Mouse (Mus musculus): ENCODE results near the gene Cst8.
"Not testable (repeated sequence)": the region's sequence is repeated elsewhere in the genome, so short reads cannot be mapped to it uniquely, and the experiment has no call there.

The Cst8 gene

DNA sequence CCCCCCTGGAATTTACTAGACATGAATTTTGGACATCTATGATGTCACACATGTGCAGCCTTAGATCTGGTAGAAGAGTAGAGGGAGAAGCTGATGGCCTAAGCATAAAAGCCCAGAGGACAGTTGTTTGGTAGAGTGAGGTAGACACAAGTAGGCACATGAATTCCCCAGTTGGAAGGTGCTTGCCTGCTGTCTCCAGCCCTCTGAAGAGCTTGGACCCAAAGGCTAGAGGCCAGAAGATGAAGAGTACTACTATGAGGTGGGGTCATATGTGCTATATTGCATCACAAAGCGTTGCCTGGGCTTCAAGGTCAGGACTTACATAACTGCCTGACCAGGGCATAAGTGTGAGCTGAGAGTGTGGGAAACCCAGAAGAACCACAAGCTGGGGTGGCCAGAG is at the start of gene Cst8:
Cst8 (plus strand) TSS at position 301 of the 400 bp plus-strand sequence.
- no peak for DNase-seq

GRCm38 (mm10) chr2:148750058-148750457 is 48.5 kb upstream of the Cst8 start, which contains the start of gene Cstl1:
TSS of gene Cstl1 (plus strand) at chr2:148750358.
- DNase-seq = no peak

DNA sequence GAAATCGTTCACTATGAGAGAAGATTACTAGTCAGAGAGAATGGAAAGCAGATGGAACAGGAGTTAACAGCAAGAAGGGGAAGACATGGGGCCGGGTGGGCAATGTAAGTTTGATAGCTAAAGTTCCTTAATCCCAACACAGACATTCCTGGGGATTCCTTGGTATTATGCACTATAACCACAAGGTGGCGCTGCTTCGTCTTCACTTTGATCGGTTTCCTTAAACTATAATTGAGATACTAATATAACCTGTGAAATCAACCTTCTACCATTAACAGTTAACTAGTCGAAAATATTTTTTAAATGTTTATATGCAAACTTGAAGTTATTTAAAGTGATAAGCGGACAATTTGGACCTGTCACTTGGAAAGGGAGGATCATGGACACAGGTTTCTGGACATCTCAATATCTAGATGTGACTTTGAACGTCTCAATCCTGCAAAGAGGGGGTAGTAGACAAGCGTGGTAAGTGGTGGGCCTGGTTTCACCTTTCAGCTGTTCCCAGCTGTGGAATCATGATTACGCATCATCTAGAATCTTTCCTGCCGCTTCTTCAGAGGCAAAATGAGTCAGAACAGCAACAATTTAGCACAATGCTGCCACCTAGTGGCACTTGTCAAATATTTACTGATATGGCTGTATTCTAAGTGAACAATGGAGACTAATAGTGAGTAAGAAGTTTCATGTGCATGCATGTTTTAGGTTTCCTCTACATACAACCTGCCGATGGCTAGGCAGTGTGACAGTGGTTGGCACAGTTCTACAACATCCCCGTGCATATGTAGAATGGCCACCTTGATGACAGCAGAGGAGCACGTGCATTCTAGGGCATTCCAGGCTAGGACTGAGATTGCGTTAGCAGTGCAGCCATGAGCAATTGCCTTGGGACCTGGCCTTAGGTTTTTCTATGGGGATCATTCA is 46.4 kb upstream of the Cst8 start:
- DNase-seq = peak; percentile 84

DNA sequence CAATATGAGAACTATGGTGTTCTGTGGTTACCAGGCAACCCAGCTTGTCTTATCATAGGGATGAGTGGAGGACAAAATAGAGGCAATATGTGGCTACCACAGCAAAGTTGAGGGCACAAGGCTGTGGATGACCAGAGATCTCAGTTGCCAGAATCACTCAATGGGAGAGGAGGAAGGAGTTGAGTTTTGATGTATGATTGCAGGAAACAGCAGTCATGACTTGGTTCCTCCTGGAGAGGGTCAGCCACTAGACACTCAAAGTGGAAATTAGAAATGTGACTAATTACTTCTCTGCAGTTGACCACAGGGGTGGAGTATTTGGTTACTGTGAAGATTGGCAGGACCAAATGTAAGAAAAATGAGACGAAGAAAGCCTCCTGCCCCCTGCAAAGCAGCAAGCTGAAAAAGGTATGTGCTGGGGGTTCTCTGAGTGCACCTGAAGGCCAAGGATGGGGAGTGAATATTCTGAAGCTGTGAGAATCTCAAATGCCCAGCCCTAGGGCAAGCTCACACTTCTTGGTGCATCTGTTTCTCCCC is 44.2 kb upstream of the Cst8 start:
- DNase-seq = no peak

GRCm38 (mm10) chr2:148763648-148764388 is 34.8 kb upstream of the Cst8 start:
- no peak for DNase-seq

GRCm38 (mm10) chr2:148771397-148771796 is 27.2 kb upstream of the Cst8 start, which contains the start of gene Cst11:
TSS of gene Cst11 (minus strand) at chr2:148771497.
- not testable (repeated sequence) for DNase-seq

DNA sequence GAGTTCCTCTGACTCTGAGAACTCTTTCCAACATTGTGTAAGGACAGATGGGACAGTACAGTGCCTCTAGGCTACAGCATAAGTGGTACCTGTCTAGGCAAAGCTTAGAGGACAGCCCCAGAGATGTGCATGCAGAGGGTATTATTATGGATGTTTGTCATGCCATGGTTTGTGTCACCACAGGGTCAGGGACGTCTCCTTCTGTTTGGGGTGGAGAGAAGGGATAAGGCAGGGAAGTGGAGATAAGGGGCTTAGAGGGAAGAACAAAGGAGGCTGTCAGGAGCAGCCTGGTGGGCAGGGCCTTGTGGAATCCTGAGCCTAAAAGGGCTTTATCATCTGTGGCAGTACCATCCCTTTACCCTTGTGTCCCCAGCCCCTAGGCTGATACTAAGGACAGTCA is 16.9 kb upstream of the Cst8 start, which contains the start of gene 8030411F24Rik:
8030411F24Rik (plus strand) TSS at position 301 of the 400 bp plus-strand sequence.
- no peak for DNase-seq

GRCm38 (mm10) chr2:148789142-148789541 is 9.4 kb upstream of the Cst8 start, which contains the start of gene Cst12:
TSS of gene Cst12 (plus strand) at chr2:148789361.
- peak; percentile 3 for DNase-seq

GRCm38 (mm10) chr2:148801491-148801921 is 2.9 kb downstream of the Cst8 start:
- no peak for DNase-seq

DNA sequence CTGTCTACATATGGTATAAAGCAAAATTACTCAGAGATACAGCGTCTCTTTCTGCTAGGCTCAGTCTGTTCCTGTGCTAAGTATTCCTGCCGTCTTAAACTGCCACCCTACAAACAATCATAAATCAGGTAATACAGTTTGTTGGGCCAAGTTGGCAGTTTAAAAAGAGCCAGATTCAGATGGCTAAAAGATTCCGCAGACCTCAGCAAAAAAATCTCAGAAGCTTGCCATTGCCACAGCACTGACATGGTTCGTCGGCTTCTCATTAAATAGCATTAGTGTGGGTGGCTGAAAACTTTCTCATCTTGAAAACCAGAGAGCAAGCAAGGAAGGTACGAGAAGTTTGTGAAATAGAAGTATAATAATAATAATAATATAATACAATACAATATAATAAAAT is 8.1 kb downstream of the Cst8 start:
- no peak for DNase-seq

GRCm38 (mm10) chr2:148819909-148820308 is 21.3 kb downstream of the Cst8 start, which contains the start of gene Cst13:
TSS of gene Cst13 (plus strand) at chr2:148820081.
- no peak for DNase-seq

DNA sequence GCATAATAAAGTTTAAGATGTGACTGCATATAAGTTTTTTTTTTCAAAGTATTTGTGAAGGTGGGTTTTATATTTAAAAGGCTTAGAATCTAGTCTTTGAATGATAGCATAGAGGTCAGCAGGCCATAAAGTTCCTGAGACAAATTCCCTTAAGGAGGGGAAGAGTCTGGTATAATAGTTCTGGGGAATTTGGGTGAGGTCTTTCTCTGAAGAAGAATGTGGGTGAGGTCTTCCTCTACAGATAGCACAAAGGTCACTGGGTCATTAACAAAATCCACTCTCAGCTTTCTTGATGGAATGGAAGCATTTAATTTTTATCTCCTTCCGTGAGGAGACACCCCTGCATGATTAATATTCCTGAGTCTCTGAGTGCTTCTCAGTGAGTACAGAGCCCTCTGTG is 27.4 kb downstream of the Cst8 start:
- no peak for DNase-seq

DNA sequence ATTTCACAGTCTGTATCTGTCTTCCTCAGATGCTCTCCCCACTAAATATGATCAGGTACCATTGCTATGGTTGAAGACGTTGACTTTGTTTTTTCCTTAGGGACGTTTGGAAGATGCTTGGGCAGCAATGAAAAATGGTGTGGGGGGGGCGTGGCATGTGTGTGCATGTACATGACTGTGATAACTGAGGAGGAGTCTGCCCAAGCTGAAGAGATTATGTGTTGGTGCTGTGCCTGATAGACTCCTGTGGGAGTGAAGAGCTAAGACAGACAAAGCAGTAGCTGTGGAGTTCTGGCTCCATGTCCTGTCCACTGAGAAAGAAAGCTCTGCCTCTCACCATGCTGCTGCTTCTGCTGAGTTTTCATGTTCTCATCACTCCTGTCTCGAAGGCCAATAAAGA is 36.3 kb downstream of the Cst8 start, which contains the start of gene Cst9:
Cst9 (plus strand) TSS at position 236 of the 400 bp plus-strand sequence.
- no peak for DNase-seq

- no peak for DNase-seq
Observed at GRCm38 (mm10) chr2:148838075-148838777, 39.6 kb downstream of the Cst8 start.

GRCm38 (mm10) chr2:148839224-148839623 is 40.6 kb downstream of the Cst8 start:
- DNase-seq = no peak

DNA sequence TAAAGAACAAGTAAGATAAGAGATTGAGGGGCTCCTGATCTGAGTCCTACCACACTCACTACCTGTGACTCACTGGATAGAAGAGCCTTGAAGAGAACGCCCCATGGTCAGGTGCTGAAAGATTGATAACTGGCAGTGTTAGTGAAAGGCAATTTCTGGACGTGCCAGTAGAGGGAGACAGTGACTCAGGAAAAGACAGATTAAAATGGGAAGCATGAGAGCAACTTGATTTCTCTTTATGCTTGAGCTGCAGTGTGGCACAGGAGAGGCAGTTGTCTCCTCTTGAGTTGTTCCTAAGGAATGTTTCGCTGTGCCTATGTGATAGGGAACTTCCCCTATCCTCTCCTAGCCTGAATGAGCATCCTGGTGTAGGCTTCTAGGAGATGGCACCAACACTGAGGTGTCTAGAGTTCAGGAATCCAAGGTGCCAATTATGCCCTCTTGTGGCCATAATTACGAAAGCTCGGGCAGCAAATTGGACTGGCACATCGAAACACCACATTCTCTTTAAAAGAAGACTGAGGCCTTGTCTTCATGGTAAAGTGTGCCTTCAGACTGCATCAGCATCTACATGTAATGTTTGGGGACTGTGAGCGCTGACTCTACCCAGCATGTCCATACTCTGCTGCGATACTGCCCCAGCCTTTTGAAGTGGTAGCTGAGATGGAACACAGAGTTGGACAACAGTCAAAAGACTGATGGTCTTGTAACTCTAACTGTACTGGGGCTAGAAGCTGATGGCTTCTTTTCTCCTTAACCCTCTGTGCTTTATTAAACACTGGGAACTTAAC is 52.7 kb downstream of the Cst8 start:
- peak; percentile 78 for DNase-seq

All from right cerebral cortex, adult 18-20 months (tissue).